ENCODE assay signal across 17 mouse cellular contexts in the genomic region with DNA sequence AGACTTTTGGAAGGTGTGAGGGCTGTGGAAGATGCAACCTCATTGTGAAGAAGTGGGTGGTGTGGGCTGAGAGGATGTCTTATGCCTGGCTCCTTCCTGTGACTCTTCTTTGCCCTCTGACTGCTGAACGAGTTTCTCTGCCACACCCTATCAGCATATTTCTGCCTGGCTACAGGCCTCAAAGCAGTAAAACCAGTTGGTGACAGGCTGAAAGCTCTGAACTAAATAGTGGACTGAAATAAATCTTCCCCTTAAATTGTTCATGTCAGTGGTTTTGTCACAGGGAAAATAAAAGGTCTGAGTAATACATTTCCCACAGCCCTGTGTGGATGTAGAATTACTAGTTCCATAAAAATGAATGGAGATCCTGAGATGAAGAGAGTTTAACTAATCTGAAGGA.
DNase-seq lines count a peak whose midpoint lies in the region; ATAC-seq and TF ChIP-seq lines count a peak whose summit lies in the region.
"Had no signal": no experiment of that assay in that cellular context is flagged by ENCODE, and none has a peak within 500 bp of the region (broad histone marks: within the 10 kb centered on the region; RNA-seq: fewer than 3 reads in every experiment).

No protein-coding gene starts in this region.

- peak; percentile 92 for TF ChIP-seq EP300 in stomach, postnatal 0 days (optimal IDR thresholded peaks at IDR 0.05)

- no peak overlapping the region for H3K9ac ChIP-seq in intestine, embryonic 15.5 days
- H3K9ac ChIP-seq in intestine, postnatal 0 days (ENCODE audit: low read depth, low read length) = no peak overlapping the region
- no peak overlapping the region for H3K9ac ChIP-seq in limb, embryonic 14.5 days (ENCODE audit: low read depth, low read length, severe bottlenecking)
- H3K9ac ChIP-seq in stomach, postnatal 0 days (ENCODE audit: low read length) = no peak overlapping the region
- H3K9ac ChIP-seq: hindbrain, embryonic 14.5 days; liver, embryonic 15.5 days; midbrain, embryonic 15.5 days had no signal

- no peak for TF ChIP-seq CTCF in intestine, postnatal 0 days (IDR thresholded peaks at IDR 0.05; ENCODE audit: low read depth)
- TF ChIP-seq CTCF in stomach, postnatal 0 days (IDR thresholded peaks at IDR 0.05; ENCODE audit: low read depth) = no peak

- peak; percentile 63 for DNase-seq in urinary bladder, postnatal 14 days (ENCODE audit: low spot score)
- no peak for DNase-seq in urinary bladder, postnatal 10 days (ENCODE audit: low spot score)
- peak; percentile 20 for DNase-seq in limb, embryonic 14.5 days (ENCODE audit: low spot score)
- peak; percentile 19 for DNase-seq in stomach, postnatal 0 days (ENCODE audit: low spot score)
- no peak for DNase-seq in right cerebral cortex, postnatal 25 days
- DNase-seq in T-cell, adult 2 months (ENCODE audit: low spot score) = no peak
- DNase-seq: B cell, adult 2 months; heart, adult 18-20 months; kidney, postnatal 10 days had no signal

- no peaks in the 10 kb centered on the region for H3K9me3 ChIP-seq in intestine, embryonic 15.5 days
- H3K9me3 ChIP-seq in intestine, postnatal 0 days (ENCODE audit: control insufficient read depth) = no peaks in the 10 kb centered on the region
- H3K9me3 ChIP-seq in limb, embryonic 14.5 days (ENCODE audit: control insufficient read depth, low read length) = no peaks in the 10 kb centered on the region
- no peaks in the 10 kb centered on the region for H3K9me3 ChIP-seq in stomach, postnatal 0 days (ENCODE audit: control insufficient read depth, low read length)
- H3K9me3 ChIP-seq: forebrain, embryonic 10.5 days; G1E; liver, embryonic 15.5 days; midbrain, embryonic 15.5 days had no signal

- no peak overlapping the region for H3K4me3 ChIP-seq in intestine, embryonic 15.5 days (replicated peaks)
- no peak overlapping the region for H3K4me3 ChIP-seq in intestine, postnatal 0 days (ENCODE audit: low read depth, low read length)
- no peak overlapping the region for H3K4me3 ChIP-seq in limb, embryonic 14.5 days (replicated peaks; ENCODE audit: low read length)
- no peak overlapping the region for H3K4me3 ChIP-seq in stomach, postnatal 0 days (ENCODE audit: low read depth, low read length)
- H3K4me3 ChIP-seq: forebrain, embryonic 10.5 days; liver, embryonic 15.5 days; midbrain, embryonic 15.5 days had no signal

- no peak overlapping the region for H3K4me2 ChIP-seq in intestine, embryonic 15.5 days (replicated peaks)
- no peak overlapping the region for H3K4me2 ChIP-seq in intestine, postnatal 0 days (replicated peaks; ENCODE audit: low read depth)
- no peak overlapping the region for H3K4me2 ChIP-seq in limb, embryonic 14.5 days (replicated peaks; ENCODE audit: low read depth, low read length, severe bottlenecking)
- H3K4me2 ChIP-seq in stomach, postnatal 0 days (replicated peaks; ENCODE audit: low read depth) = no peak overlapping the region
- H3K4me2 ChIP-seq: hindbrain, embryonic 14.5 days; liver, embryonic 15.5 days; midbrain, embryonic 15.5 days had no signal

- no peaks in the 10 kb centered on the region for H3K27me3 ChIP-seq in intestine, embryonic 15.5 days (replicated peaks)
- no peaks in the 10 kb centered on the region for H3K27me3 ChIP-seq in intestine, postnatal 0 days (replicated peaks; ENCODE audit: control insufficient read depth, insufficient read depth, low read length)
- no peaks in the 10 kb centered on the region for H3K27me3 ChIP-seq in limb, embryonic 14.5 days (ENCODE audit: control insufficient read depth, insufficient read depth, low read length)
- H3K27me3 ChIP-seq in stomach, postnatal 0 days (ENCODE audit: control insufficient read depth, insufficient read depth, low read length) = no peaks in the 10 kb centered on the region
- H3K27me3 ChIP-seq: liver, embryonic 15.5 days; midbrain, embryonic 15.5 days had no signal

- no peak for TF ChIP-seq POLR2A in limb, embryonic 14.5 days (IDR thresholded peaks at IDR 0.05; ENCODE audit: borderline replicate concordance, extremely low read depth, insufficient read depth, insufficient read length)

- no peak overlapping the region for H3K27ac ChIP-seq in intestine, embryonic 15.5 days
- H3K27ac ChIP-seq in intestine, postnatal 0 days (ENCODE audit: low read depth, low read length) = no peak overlapping the region
- no peak overlapping the region for H3K27ac ChIP-seq in limb, embryonic 14.5 days (replicated peaks; ENCODE audit: low read depth, low read length)
- H3K27ac ChIP-seq in stomach, postnatal 0 days (replicated peaks) = 0 out of 2 replicates have a peak overlapping the region, but pooled peaks have one; percentile 20
- H3K27ac ChIP-seq: forebrain, embryonic 10.5 days; hindbrain, embryonic 14.5 days; liver, embryonic 15.5 days; macrophage; midbrain, embryonic 15.5 days had no signal

- H3K4me1 ChIP-seq in intestine, embryonic 15.5 days (replicated peaks) = 0 out of 2 replicates have a peak, but pooled peaks cover 2% of the 10 kb centered on the region
- no peaks in the 10 kb centered on the region; the same call in 1 of the 2 replicates for H3K4me1 ChIP-seq in intestine, postnatal 0 days (replicated peaks; ENCODE audit: control insufficient read depth, insufficient read depth, low read length)
- H3K4me1 ChIP-seq in limb, embryonic 14.5 days (ENCODE audit: control insufficient read depth, insufficient read depth, low read length) = no peaks in the 10 kb centered on the region
- no peaks in the 10 kb centered on the region for H3K4me1 ChIP-seq in stomach, postnatal 0 days (replicated peaks; ENCODE audit: control insufficient read depth, insufficient read depth)
- H3K4me1 ChIP-seq: forebrain, embryonic 10.5 days; liver, embryonic 15.5 days; midbrain, embryonic 15.5 days had no signal

- H3K36me3 ChIP-seq in intestine, embryonic 15.5 days = no peaks in the 10 kb centered on the region
- H3K36me3 ChIP-seq in intestine, postnatal 0 days (ENCODE audit: control insufficient read depth, insufficient read depth) = no peaks in the 10 kb centered on the region
- no peaks in the 10 kb centered on the region for H3K36me3 ChIP-seq in limb, embryonic 14.5 days (ENCODE audit: control insufficient read depth, insufficient read depth, low read length)
- H3K36me3 ChIP-seq in stomach, postnatal 0 days (ENCODE audit: control insufficient read depth, insufficient read depth, low read length) = no peaks in the 10 kb centered on the region
- H3K36me3 ChIP-seq: forebrain, embryonic 10.5 days; G1E; liver, embryonic 15.5 days; midbrain, embryonic 15.5 days had no signal

- 16% methylated on average over 1 of the region's 1 CpGs for WGBS in intestine, embryonic 15.5 days
- 4% methylated on average over 1 of the region's 1 CpGs for WGBS in intestine, postnatal 0 days
- WGBS in limb, embryonic 14.5 days = 8% methylated on average over 1 of the region's 1 CpGs
- 4% methylated on average over 1 of the region's 1 CpGs for WGBS in stomach, postnatal 0 days

- ATAC-seq in intestine, embryonic 15.5 days = peak; percentile 86
- ATAC-seq in intestine, postnatal 0 days = no peak
- ATAC-seq in limb, embryonic 14.5 days (ENCODE audit: low FRiP score, low read depth) = no peak
- 0 out of 2 replicates have a peak, but pooled peaks have one; percentile 45 for ATAC-seq in stomach, postnatal 0 days (ENCODE audit: low FRiP score, low TSS enrichment)
- ATAC-seq: midbrain, embryonic 15.5 days had no signal

Comparison
In these comparisons a context has a peak if more than half of its experiments do, and no peak if none do; other contexts are left out.
1. ATAC-seq: peak in intestine, embryonic 15.5 days (single experiment) and stomach, postnatal 0 days (single experiment); none in intestine, postnatal 0 days (single experiment) and limb, embryonic 14.5 days (single experiment).
2. DNase-seq: peak in urinary bladder, postnatal 14 days (single experiment), limb, embryonic 14.5 days (single experiment) and stomach, postnatal 0 days (single experiment); none in urinary bladder, postnatal 10 days (single experiment), right cerebral cortex, postnatal 25 days (single experiment) and T-cell, adult 2 months (single experiment).